Mouse (Mus musculus): ENCODE measurements around the gene Cntnap4.
"Not testable (repeated sequence)": the region's sequence is repeated elsewhere in the genome, so short reads cannot be mapped to it uniquely, and the experiment has no call there.

Cntnap4 gene

DNA sequence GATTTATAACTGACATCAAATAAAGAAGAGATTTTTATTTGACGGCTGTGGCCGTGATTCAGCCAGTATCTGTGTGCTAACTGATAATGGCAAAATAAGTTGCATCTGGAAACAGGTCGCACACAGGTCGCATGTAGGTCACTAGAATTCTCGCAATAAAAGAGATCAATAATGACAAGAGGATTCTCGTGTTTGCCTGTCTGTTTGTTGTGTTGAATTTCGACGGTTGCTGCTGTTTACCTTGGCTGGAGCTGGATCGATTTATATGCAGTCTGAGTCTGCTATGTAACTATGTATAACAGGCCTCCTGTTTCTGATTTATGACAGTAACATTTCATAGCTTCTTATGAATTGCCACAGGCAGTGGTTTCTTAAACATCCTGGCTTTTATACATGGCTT, 155.1 kb downstream of the Cntnap4 start:
- DNase-seq (ENCODE audit: low spot score in 2 of 2): no peak

DNA sequence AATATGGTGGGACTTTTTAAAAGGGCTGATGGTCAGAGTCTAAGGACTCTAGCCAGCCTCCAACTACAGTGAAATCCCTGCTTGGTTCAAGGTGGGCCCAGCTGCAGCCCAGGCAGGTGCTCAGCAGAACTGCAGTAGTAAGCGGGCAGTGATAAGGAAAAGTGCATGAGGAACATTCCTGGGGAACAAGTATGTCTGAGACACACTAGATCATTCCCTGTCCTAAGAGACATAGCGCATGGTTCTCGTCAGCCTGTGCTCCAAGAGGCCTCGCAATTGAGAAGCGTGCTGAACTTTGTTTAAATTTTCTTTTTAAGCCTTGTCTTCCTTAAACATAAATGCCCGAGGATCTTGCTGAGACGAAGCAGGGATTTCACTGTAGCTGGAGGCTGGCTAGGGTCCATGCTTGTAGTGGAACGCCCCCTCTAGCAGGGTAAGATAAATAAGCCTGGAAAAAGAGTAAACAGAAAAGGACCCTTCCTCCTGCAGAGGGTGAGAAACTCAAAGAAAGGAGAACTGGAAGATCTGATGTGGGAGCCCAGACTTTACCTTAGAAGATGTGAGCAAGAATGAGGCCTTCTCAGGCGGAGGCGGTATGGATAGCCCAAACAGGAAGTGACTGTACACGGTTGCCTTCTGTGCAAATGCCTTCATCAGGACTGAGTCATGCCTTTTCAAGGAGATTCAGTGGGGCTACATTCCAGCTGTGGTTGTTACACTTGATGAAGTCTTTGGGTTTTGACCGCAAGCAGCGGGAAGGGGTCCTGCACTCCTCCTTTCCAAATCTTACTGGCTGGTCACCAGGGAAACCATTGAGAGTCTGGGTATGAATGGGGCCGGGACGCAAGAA, 161.0 kb downstream of the Cntnap4 start:
- DNase-seq (ENCODE audit: low spot score in 2 of 2): no peak

DNA sequence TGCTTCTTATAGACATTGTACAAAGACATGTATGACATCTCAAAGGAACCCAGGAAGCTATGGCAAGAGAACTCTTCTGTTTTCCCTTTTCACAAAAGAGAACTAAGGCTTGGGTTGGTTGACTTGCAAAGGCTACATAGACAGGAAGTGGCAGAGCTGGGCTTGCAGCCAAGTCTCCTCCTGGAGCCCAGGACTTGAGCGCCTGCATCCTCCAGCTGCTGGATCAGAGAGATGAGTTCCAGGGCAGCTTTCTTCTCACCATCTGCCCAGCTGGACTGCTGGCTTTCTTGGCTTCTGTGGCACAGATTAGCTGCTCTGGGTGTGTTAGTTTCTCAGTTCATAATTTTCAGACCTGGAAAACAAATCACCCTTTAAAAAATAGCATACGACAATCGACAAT, 165.7 kb downstream of the Cntnap4 start:
- peak in 1 of 2 experiments; percentile 42 for DNase-seq (ENCODE audit: low spot score in 2 of 2)

DNA sequence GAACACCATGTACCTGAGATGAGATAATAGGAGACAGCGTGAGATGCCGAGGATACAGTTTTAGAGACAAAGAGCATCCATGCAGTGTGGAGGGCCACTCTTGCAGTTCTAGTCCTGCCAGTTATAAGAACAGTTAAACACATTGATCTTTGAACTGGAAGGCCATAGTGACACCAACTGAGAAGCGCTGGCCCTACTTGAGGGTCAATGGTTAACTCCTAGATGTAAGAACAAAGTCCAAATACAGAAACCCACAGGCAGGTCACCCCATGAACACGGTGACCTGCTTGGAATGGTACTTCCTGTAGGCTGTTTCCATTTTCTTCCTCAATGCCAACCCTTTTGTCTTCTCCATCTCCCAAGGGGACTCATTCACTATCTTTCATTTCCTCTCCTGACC, 173.5 kb downstream of the Cntnap4 start:
- DNase-seq (ENCODE audit: low spot score in 2 of 2): no peak

DNA sequence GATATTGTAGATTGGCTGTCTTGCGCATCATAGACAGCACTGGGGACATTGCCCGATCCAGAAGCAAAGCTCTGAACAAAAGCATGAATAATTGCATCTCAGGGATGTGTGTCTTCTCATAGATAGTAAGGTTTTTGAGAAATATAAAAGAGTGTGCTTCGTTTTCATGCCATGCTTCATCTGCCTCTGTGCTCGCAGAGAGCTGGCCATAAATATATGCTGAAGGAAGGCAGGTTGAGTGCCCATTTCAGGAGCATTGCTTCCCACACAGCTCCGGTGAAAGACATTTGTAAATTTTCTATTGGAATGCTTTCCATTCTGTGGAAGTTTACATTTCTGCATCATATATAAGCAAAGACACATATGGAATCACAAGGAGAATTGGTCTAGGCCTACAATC, 177.5 kb downstream of the Cntnap4 start:
- DNase-seq (ENCODE audit: low spot score in 2 of 2): peak in 1 of 2 experiments; percentile 38

DNA sequence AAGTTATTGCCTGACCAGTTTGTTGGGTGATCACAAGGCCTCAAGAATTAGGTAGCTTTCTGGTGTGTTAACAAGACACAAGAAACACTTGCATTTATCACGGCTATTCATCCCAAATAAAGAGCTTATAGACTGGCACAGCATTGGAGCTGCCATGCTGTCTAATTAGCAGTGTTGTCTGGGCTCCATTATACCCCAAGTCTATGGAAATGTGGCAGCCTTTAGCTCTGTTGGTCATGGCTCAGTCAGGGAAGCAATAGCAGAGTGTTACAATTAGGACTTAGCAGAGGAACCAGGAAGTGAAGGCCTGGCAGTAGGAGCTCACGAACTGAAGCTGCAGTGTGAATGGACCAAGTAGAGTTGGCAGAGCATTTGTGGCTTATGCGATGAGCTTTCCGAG, 185.3 kb downstream of the Cntnap4 start:
- no peak for DNase-seq (ENCODE audit: low spot score in 2 of 2)

DNA sequence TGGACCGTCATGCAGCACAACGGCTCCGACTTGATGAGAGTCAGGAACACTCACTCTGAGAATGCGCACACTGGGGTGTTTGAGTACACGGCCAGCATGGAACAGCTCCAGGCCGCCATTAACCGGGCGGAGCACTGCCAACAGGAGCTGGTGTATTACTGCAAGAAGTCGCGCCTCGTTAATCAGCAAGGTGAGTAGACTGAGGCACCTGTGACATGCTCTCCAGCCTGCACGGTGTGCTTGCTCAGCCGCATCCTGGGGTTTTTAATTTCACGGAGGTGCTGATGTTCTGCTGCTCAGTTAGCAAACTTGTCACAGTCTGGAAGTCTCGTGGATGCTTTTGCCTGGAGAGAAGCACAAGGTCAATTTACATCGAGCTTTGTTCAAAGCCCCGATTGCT, 233.2 kb downstream of the Cntnap4 start:
- DNase-seq (ENCODE audit: low spot score in 2 of 2): no peak

DNA sequence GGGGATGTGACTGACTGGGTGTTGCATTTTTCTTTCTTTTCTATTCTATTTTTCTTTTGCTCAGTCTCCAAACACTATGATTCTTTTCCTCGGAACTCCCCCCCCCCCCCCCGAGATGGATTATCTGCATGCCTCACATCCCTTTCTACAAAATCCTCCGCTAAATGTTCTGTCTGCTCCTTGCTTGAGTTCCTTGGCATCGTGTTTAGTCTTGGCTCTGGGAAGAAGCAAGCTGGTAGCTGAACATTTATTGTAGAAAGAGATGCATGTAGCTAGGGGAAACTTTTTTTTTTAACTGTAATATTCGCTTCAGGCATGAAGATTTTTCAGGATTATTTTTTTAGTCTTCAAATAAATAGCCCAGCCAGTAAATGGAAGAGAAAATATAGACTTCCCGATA, 239.5 kb downstream of the Cntnap4 start:
- DNase-seq (ENCODE audit: low spot score in 2 of 2): no peak

DNA sequence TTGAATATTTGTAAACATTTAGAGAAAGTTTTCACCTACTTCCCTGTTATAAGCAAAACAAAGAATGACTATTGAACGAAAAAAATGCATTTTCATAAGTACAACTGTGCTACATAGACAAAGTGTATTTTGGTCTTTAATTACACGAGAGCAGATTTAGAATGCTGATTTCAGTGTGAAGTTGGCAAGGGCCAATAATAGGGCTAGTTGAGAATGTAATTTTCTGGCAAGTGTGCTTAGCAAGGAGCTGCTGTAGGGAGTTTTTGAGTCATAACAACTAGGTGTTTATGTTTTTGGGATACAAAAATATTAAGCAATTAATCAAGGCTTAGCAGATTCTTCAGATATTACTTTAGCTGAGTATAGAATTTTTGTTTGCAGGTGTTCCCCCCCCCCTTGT, 271.2 kb downstream of the Cntnap4 start:
- no peak for DNase-seq (ENCODE audit: low spot score in 2 of 2)

DNA sequence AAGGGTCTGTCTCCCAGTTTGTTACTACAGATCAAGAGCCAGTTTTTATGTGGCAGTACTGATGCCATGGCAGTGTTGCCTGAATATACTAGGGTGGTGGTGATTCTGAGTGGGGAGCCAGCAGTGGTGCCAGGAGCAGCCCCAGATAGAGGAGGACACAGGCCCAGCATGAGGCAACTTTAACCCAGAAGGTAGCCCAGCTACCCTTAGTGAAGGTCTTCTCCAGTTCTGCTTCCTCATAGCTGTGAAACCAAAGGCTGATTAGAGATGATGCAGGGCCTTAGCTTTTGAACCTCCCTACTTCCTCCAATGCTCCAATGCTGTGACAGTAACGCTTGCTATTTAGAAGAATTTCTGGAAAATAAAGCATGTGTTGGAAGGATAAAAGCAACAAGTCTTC, 279.7 kb downstream of the Cntnap4 start:
- DNase-seq (ENCODE audit: low spot score in 2 of 2): not testable (repeated sequence)

DNA sequence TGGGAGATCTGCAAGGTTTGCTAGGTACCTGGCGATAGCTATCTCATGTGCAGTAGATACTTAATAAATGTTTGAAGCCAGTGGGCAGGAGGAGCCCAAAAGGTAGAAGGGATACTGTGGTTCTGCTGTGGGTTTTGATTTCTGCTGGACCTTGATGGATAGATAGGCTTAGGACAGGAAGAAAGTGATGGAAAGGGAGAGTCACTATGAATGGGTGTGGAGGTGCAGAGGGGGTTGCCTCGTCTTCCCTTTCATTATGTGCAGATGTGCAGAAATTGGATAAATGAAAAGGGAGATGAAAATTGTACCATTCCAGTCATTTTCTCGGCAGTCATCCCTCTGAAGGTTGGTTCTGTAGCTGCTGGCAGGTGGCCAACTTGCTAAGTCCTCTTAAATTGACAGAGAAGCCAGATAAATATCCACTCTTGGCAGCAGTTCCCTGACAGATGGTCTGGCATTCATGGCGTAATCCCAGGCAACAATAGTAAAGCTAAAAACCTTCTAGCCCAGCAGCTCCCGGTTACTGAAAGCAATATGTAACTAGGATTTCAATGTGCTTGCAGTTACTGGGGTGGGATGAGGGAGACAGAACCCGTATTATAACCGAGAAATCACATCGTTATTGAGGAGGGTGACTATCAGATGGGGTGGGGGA, 336.7 kb downstream of the Cntnap4 start:
- peak; percentile 80 to 93 for DNase-seq (ENCODE audit: low spot score in 2 of 2)

DNA sequence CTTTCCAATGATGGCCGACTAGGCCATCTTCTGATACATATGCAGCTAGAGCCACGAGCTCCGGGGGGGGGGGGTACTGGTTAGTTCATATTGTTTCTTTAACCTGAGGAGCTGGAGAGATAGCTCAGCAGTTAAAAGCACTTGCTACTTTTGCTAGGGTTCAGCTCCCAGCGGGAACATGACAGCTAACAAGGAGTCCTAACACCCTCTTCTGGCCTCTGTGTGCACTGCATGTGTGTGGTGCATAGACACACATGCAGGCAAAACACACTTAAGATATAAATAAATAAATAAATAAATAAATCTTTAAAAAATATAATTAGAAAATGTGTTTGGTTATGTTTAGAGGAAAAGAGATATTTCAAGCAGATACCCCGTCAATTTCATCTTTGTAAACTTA, 339.7 kb downstream of the Cntnap4 start:
- DNase-seq (ENCODE audit: low spot score in 2 of 2): no peak

DNA sequence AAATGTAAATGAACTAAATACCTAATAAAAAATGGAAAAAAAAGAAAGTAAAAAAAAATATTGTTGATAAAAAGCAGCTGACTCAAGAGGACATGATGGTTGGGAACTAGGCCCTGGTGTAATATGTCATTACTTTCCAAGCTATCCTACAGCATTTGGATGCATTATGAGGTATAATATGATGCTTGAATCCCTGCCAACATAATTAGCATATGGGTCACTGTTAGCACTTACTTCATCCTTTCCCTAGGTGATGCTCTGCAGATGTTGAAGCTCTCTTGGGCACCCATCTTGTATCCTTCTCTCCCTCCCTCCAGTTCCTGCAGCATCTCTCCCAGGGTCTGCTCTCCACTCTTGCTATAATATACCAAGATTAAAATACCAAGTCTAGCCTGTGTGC, 341.6 kb downstream of the Cntnap4 start:
- DNase-seq (ENCODE audit: low spot score in 2 of 2): no peak

DNA sequence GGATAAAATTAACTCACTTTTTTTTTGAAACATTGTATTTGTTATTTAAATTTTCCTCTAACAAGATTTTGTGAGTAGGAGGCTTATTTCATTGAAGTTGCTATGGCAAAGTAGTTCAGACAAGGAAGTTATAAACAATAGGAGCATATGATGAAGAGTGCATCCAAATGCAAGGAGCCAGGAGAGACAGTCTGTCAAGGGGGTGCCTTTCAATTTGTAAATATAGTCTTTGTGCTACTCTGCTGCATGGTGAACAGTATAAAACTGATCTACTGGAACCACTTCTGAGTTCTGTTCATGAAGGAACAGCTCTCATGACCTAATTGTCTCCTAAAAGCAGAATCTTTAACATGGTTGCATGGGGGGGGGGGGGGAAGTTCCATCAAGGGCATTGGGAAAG, 352.3 kb downstream of the Cntnap4 start:
- no peak for DNase-seq (ENCODE audit: low spot score in 2 of 2)

DNA sequence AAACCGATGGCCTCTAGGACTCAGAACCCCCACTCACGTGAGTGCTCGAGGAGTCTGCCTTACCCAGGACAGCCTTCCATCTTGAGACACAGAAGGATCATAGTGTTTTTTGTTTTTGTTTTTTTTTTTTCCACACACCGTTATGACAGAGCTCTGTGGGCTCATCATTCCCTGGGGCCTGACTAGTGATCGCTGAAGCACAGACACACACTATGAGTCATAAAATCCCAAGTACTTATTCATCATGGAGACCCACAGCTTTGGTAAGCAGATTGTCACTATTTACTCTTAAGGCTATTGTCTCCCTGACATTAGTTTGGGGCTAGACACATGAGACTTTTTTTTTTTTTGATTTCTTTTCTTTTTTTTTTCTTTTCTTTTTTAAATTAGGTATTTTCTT, 352.9 kb downstream of the Cntnap4 start:
- DNase-seq (ENCODE audit: low spot score in 2 of 2): no peak
